In the genomic region with DNA sequence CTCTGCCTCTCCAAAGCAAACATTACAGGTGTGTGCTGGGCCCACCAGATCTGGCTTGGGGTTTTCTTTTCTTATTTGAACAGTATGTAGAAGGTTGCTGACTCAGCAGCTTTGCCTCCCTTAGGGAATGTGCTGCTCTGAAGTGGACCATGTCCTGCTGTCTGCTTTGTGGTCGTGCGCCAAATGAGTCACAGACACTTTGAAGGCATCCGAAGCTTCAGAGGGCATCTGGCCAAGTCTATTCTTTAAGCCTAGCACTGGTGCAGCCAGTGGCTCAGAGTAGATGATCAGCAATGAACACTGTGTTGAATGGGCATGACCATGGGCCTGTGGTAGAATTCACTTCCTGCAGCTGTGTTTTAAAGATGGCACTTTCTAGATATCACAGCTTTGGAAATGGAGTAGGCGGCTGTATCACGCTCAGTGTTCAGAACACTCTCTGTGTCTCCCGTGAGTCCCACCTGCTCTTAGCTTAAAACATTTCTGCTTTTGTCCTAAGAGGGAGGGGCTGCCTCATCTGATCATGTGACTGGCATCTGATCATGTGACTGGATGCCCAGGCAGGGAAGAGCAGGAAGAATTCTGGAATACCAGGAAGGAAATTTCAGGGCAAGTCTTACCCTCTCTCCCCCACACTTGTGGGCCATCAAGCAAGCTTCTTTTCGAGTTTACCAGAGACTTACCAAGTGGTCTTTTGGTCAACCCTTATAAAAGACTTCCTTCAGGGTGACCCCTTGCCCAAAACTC, we compare ENCODE assay signal across 13 mouse cellular contexts. TPM values are rescaled to one million over a fixed set of nuclear protein-coding genes. Genes with fewer than 3 reads are reported as not detected.
DNase-seq lines count a peak whose midpoint lies in the region; ATAC-seq and TF ChIP-seq lines count a peak whose summit lies in the region.
"Had no signal": no experiment of that assay in that cellular context is flagged by ENCODE, and none has a peak within 500 bp of the region (broad histone marks: within the 10 kb centered on the region; RNA-seq: fewer than 3 reads in every experiment).

No protein-coding gene starts in this region.

- peak overlapping the region; percentile 52 for H3K27ac ChIP-seq in heart, postnatal 0 days (ENCODE audit: low read depth)
- no peak overlapping the region for H3K27ac ChIP-seq in heart, embryonic 10.5 days
- no peak overlapping the region for H3K27ac ChIP-seq in liver, postnatal 0 days (ENCODE audit: low read depth)
- H3K27ac ChIP-seq: midbrain, embryonic 13.5 days had no signal

- H3K4me2 ChIP-seq in heart, postnatal 0 days (ENCODE audit: low read depth, low read length), result no peak overlapping the region
- peak overlapping the region; percentile 34 for H3K4me2 ChIP-seq in myocyte (ENCODE audit: low read depth)
- no peak overlapping the region for H3K4me2 ChIP-seq in liver, postnatal 0 days (ENCODE audit: low read depth, low read length)
- H3K4me2 ChIP-seq: midbrain, embryonic 13.5 days; stomach, embryonic 15.5 days had no signal

- WGBS in heart, postnatal 0 days, result 57% methylated on average over 7 of the region's 7 CpGs
- WGBS in heart, embryonic 10.5 days, result 80% methylated on average over 7 of the region's 7 CpGs
- 74% methylated on average over 7 of the region's 7 CpGs for WGBS in liver, postnatal 0 days (ENCODE audit: insufficient replicate concordance)

- TF ChIP-seq EP300 in heart, postnatal 0 days (IDR thresholded peaks at IDR 0.05; ENCODE audit: low read depth), result no peak
- no peak for TF ChIP-seq EP300 in liver, postnatal 0 days (IDR thresholded peaks at IDR 0.05; ENCODE audit: low read depth)

- no peak overlapping the region for H3K4me3 ChIP-seq in heart, postnatal 0 days (ENCODE audit: low read depth, low read length)
- no peak overlapping the region for H3K4me3 ChIP-seq in heart, embryonic 10.5 days
- no peak overlapping the region for H3K4me3 ChIP-seq in myocyte
- H3K4me3 ChIP-seq in liver, postnatal 0 days (ENCODE audit: low read depth, low read length), result no peak overlapping the region
- H3K4me3 ChIP-seq: midbrain, embryonic 13.5 days; stomach, embryonic 15.5 days had no signal

- no peak for TF ChIP-seq CTCF in heart, postnatal 0 days (IDR thresholded peaks at IDR 0.05; ENCODE audit: low read depth)
- TF ChIP-seq CTCF in Patski (IDR thresholded peaks at IDR 0.05), result no peak
- no peak for TF ChIP-seq CTCF in liver, postnatal 0 days (IDR thresholded peaks at IDR 0.05; ENCODE audit: low read depth)

- H3ac ChIP-seq in myocyte (ENCODE audit: control insufficient read depth, insufficient read length), result no peak overlapping the region

- ATAC-seq in heart, postnatal 0 days (ENCODE audit: insufficient read depth, low read depth), result peak; percentile 52; the same call in 1 of the 2 replicates
- ATAC-seq in Patski, result peak; percentile 89
- ATAC-seq in granulocyte monocyte progenitor cell, adult 5-6 weeks (replicated peaks; ENCODE audit: poor library complexity, severe bottlenecking), result no peak
- ATAC-seq in liver, postnatal 0 days, result no peak
- ATAC-seq: activated CD4-positive, CD25-positive, alpha-beta regulatory T cell, adult 4 months; midbrain, embryonic 13.5 days had no signal

- peaks cover 26% of the 10 kb centered on the region for H3K4me1 ChIP-seq in heart, postnatal 0 days (ENCODE audit: control insufficient read depth, insufficient read depth)
- H3K4me1 ChIP-seq in heart, embryonic 10.5 days, result peaks cover 24% of the 10 kb centered on the region
- H3K4me1 ChIP-seq in liver, postnatal 0 days (ENCODE audit: insufficient read depth), result no peaks in the 10 kb centered on the region
- H3K4me1 ChIP-seq: midbrain, embryonic 13.5 days had no signal

- no peaks in the 10 kb centered on the region for H3K36me3 ChIP-seq in heart, postnatal 0 days (replicated peaks; ENCODE audit: control insufficient read depth, insufficient read depth, low read length)
- H3K36me3 ChIP-seq in heart, embryonic 10.5 days, result no peaks in the 10 kb centered on the region
- no peaks in the 10 kb centered on the region for H3K36me3 ChIP-seq in myocyte (ENCODE audit: control insufficient read depth, insufficient read depth)
- no peaks in the 10 kb centered on the region for H3K36me3 ChIP-seq in liver, postnatal 0 days (replicated peaks; ENCODE audit: insufficient read depth, low read length)
- H3K36me3 ChIP-seq: midbrain, embryonic 13.5 days; stomach, embryonic 15.5 days had no signal

- H3K27me3 ChIP-seq in heart, postnatal 0 days (ENCODE audit: control insufficient read depth, insufficient read depth, low read length), result no peaks in the 10 kb centered on the region
- peaks cover 7% of the 10 kb centered on the region; the same call in 1 of the 2 replicates for H3K27me3 ChIP-seq in heart, embryonic 10.5 days (ENCODE audit: insufficient read depth, poor library complexity, severe bottlenecking)
- no peaks in the 10 kb centered on the region for H3K27me3 ChIP-seq in Patski
- no peaks in the 10 kb centered on the region for H3K27me3 ChIP-seq in myocyte (ENCODE audit: control insufficient read depth, insufficient read depth, insufficient read length)
- H3K27me3 ChIP-seq in liver, postnatal 0 days (ENCODE audit: insufficient read depth, low read length), result no peaks in the 10 kb centered on the region
- H3K27me3 ChIP-seq: midbrain, embryonic 13.5 days; stomach, embryonic 15.5 days had no signal

- in situ Hi-C loops in Patski (cut with MboI; ENCODE audit: low pct_unique_long_range_greater_than_20kb), result loop anchor here (25.0 kb wide), 2 partner anchors 290 to 415 kb away; no protein-coding TSS in a partner anchor

- CTCF ChIA-PET in Patski (lab: Charles Lee), result interaction anchor here (1.3 kb wide), 1 partner anchor 42 kb away, joined by 5 read pairs; no protein-coding TSS in a partner anchor

- no peak overlapping the region for H3K9ac ChIP-seq in heart, postnatal 0 days (replicated peaks; ENCODE audit: low read depth, low read length)
- no peak overlapping the region for H3K9ac ChIP-seq in liver, postnatal 0 days (replicated peaks)
- H3K9ac ChIP-seq: midbrain, embryonic 13.5 days; stomach, embryonic 15.5 days had no signal

- peak; percentile 53 for DNase-seq in heart, postnatal 0 days (ENCODE audit: low spot score)
- no peak for DNase-seq in heart, embryonic 10.5 days (ENCODE audit: low spot score)
- peak; percentile 13 for DNase-seq in lung, postnatal 10 days
- DNase-seq in lung, postnatal 25 days (ENCODE audit: low spot score), result no peak
- DNase-seq in Patski (ENCODE audit: low read depth, low spot score), result peak; percentile 68
- no peak for DNase-seq in liver, postnatal 0 days
- DNase-seq: kidney, adult 11 months; thymus, postnatal 4 days had no signal

- TF ChIP-seq POLR2A in myocyte (IDR thresholded peaks at IDR 0.05; ENCODE audit: insufficient read length, low read depth), result no peak

- H3K9me3 ChIP-seq in heart, postnatal 0 days (replicated peaks; ENCODE audit: control insufficient read depth, low read length), result no peaks in the 10 kb centered on the region
- no peaks in the 10 kb centered on the region for H3K9me3 ChIP-seq in heart, embryonic 10.5 days
- no peaks in the 10 kb centered on the region for H3K9me3 ChIP-seq in liver, postnatal 0 days (ENCODE audit: low read length)
- H3K9me3 ChIP-seq: midbrain, embryonic 13.5 days; stomach, embryonic 15.5 days had no signal

- H3K79me2 ChIP-seq in myocyte (ENCODE audit: control insufficient read depth, insufficient read depth), result no peaks in the 10 kb centered on the region

- POLR2A ChIA-PET in Patski (lab: Charles Lee), result no interaction called here

TF ChIP-seq in myocyte, 11 proteins besides CTCF, POLR2A, EP300 and RAD21:
- TF ChIP-seq USF1 (IDR thresholded peaks at IDR 0.05; ENCODE audit: low read depth) (peak; percentile 92), MYOD1 (IDR thresholded peaks at IDR 0.05; ENCODE audit: control insufficient read depth in 1 of 3, insufficient read length in 2 of 3, low read depth in 2 of 3) (no peak), REST (IDR thresholded peaks at IDR 0.05; ENCODE audit: insufficient read depth, insufficient read length) (no peak)

RNA-seq across cellular contexts. Expression of a gene that starts 54.2 kb away (rescaled TPM):
- 20.4 and 45.3 TPM in 2 replicates for total RNA-seq in heart, postnatal 0 days (2014; rRNA removed; ENCODE audit: low replicate concordance)
- polyA plus RNA-seq in heart, postnatal 0 days (2015; fragmentation: Nextera tagmentation; extraction: Ambion mirVana), result 10.2 TPM in 2 replicates
- 16.1 and 16.5 TPM in 2 replicates for polyA plus RNA-seq in heart, embryonic 10.5 days (2016; fragmentation: Nextera tagmentation; extraction: Ambion mirVana)
- 27.6 TPM for polyA plus RNA-seq in Patski (2021)
- polyA plus RNA-seq in myocyte (2012; fragmentation: generic; extraction: Trizol), result 10.9 TPM
- 31.6 and 47.0 TPM in 2 replicates for total RNA-seq in granulocyte monocyte progenitor cell, adult 5-6 weeks (2014; fragmentation: Nextera tagmentation)
- 24.3 and 30.2 TPM in 2 replicates for total RNA-seq in granulocyte monocyte progenitor cell, adult 5-6 weeks (2017)
- 5.4 and 5.6 TPM in 2 replicates for polyA plus RNA-seq in liver, postnatal 0 days (2015; fragmentation: Nextera tagmentation; extraction: Ambion mirVana)

Comparison
In these comparisons a context has a peak if more than half of its experiments do, and no peak if none do; other contexts are left out.
1. DNase-seq: peak in heart, postnatal 0 days (single experiment), lung, postnatal 10 days (single experiment) and Patski (single experiment); none in heart, embryonic 10.5 days (single experiment), lung, postnatal 25 days (single experiment) and liver, postnatal 0 days (single experiment).
2. ATAC-seq: peak in heart, postnatal 0 days (single experiment) and Patski (single experiment); none in granulocyte monocyte progenitor cell, adult 5-6 weeks (single experiment) and liver, postnatal 0 days (single experiment).